Mouse (Mus musculus): ENCODE measurements around the gene Ankle1.

Gene Ankle1

GRCm38 (mm10) chr8:71405401-71406098 lies at the start of gene Ankle1:
TSS of gene Ankle1 (plus strand) at chr8:71406010.
- DNase-seq (ENCODE audit: low spot score in 2 of 2), result peak; percentile 93 to 100

GRCm38 (mm10) chr8:71358026-71358425 lies 47.8 kb upstream of the Ankle1 start:
- DNase-seq (ENCODE audit: low spot score in 2 of 2), result no peak

- DNase-seq (ENCODE audit: low spot score in 2 of 2), result peak; percentile 89 to 92
These were observed 38.9 kb upstream of the Ankle1 start, which contains the start of gene Use1 for GRCm38 (mm10) chr8:71366771-71367528. TSS of gene Use1 (plus strand) at chr8:71366848.

GRCm38 (mm10) chr8:71367529-71368176 lies 38.2 kb upstream of the Ankle1 start:
- no peak for DNase-seq (ENCODE audit: low spot score in 2 of 2)

- no peak for DNase-seq (ENCODE audit: low spot score in 2 of 2)
These were observed 37.4 kb upstream of the Ankle1 start for GRCm38 (mm10) chr8:71368366-71368765.

GRCm38 (mm10) chr8:71369040-71369718 lies 36.6 kb upstream of the Ankle1 start:
- DNase-seq (ENCODE audit: low spot score in 2 of 2), result no peak

- no peak for DNase-seq (ENCODE audit: low spot score in 2 of 2)
These were observed 35.0 kb upstream of the Ankle1 start for GRCm38 (mm10) chr8:71370711-71371235.

GRCm38 (mm10) chr8:71371236-71371848 lies 34.5 kb upstream of the Ankle1 start, which contains the start of gene Ocel1:
TSS of gene Ocel1 (plus strand) at chr8:71371298.
- DNase-seq (ENCODE audit: low spot score in 2 of 2), result peak; percentile 95 to 97

GRCm38 (mm10) chr8:71372427-71372826 lies 33.4 kb upstream of the Ankle1 start:
- no peak for DNase-seq (ENCODE audit: low spot score in 2 of 2)

- no peak for DNase-seq (ENCODE audit: low spot score in 2 of 2)
These were observed 32.8 kb upstream of the Ankle1 start for GRCm38 (mm10) chr8:71373000-71373399.

- no peak for DNase-seq (ENCODE audit: low spot score in 2 of 2)
These were observed 31.1 kb upstream of the Ankle1 start for GRCm38 (mm10) chr8:71374616-71375206.

GRCm38 (mm10) chr8:71375581-71376422 lies 30.0 kb upstream of the Ankle1 start:
- DNase-seq (ENCODE audit: low spot score in 2 of 2), result peak; percentile 63 to 65

GRCm38 (mm10) chr8:71376423-71377030 lies 29.3 kb upstream of the Ankle1 start:
- no peak for DNase-seq (ENCODE audit: low spot score in 2 of 2)

- DNase-seq (ENCODE audit: low spot score in 2 of 2), result no peak
These were observed 26.8 kb upstream of the Ankle1 start for GRCm38 (mm10) chr8:71379008-71379407.

- DNase-seq (ENCODE audit: low spot score in 2 of 2), result no peak
These were observed 26.2 kb upstream of the Ankle1 start for GRCm38 (mm10) chr8:71379512-71380075.

GRCm38 (mm10) chr8:71380178-71381171 lies 25.3 kb upstream of the Ankle1 start:
- DNase-seq (ENCODE audit: low spot score in 2 of 2), result no peak

GRCm38 (mm10) chr8:71381421-71381970 lies 24.3 kb upstream of the Ankle1 start, which contains the start of gene Nr2f6:
TSS of gene Nr2f6 (minus strand) at chr8:71381960.
- peak; percentile 73 to 89 for DNase-seq (ENCODE audit: low spot score in 2 of 2)

Data from urinary bladder, adult 18-20 months (tissue).